Mouse (Mus musculus): ENCODE data around the gene Dennd5a.
"Not testable (repeated sequence)": the region's sequence is repeated elsewhere in the genome, so short reads cannot be mapped to it uniquely, and the experiment has no call there.

Dennd5a gene

GRCm38 (mm10) chr7:109993157-109993959, 33.1 kb upstream of the Dennd5a start:
- peaks cover 36% of the 10 kb centered on the region for H3K4me1 ChIP-seq (replicated peaks; ENCODE audit: low read depth, low read length)
- H3K36me3 ChIP-seq (ENCODE audit: insufficient read depth, low read length): no peaks in the 10 kb centered on the region

GRCm38 (mm10) chr7:109991286-109991685, 31.0 kb upstream of the Dennd5a start:
- Histone ChIP-seq H3K4me3 (replicated peaks; ENCODE audit: low read length) (no peak overlapping the region), H3K27me3 (ENCODE audit: insufficient read depth, low read length) (no peaks in the 10 kb centered on the region), H3K9me3 (ENCODE audit: low read length) (no peaks in the 10 kb centered on the region), H3K36me3 (ENCODE audit: insufficient read depth, low read length) (no peaks in the 10 kb centered on the region), H3K4me1 (replicated peaks; ENCODE audit: low read depth, low read length) (peaks cover 27% of the 10 kb centered on the region)
- no peak for TF ChIP-seq NANOG (IDR thresholded peaks at IDR 0.05; ENCODE audit: borderline replicate concordance, low read length)
- no peak for TF ChIP-seq POU5F1 (IDR thresholded peaks at IDR 0.05; ENCODE audit: borderline replicate concordance, low read length)
- TF ChIP-seq CTCF (conservative IDR thresholded peaks at IDR 0.05; ENCODE audit: low read length): no peak

More at GRCm38 (mm10) chr7:109993157-109993959, 33.1 kb upstream of the Dennd5a start:
- TF ChIP-seq CTCF (conservative IDR thresholded peaks at IDR 0.05; ENCODE audit: low read length) (no peak), NANOG (IDR thresholded peaks at IDR 0.05; ENCODE audit: borderline replicate concordance, low read length) (no peak), POU5F1 (IDR thresholded peaks at IDR 0.05; ENCODE audit: borderline replicate concordance, low read length) (no peak)
- no peaks in the 10 kb centered on the region for H3K9me3 ChIP-seq (ENCODE audit: low read length)
- no peaks in the 10 kb centered on the region for H3K27me3 ChIP-seq (ENCODE audit: insufficient read depth, low read length)
- H3K4me3 ChIP-seq (replicated peaks; ENCODE audit: low read length): no peak overlapping the region

GRCm38 (mm10) chr7:109986775-109987174, 26.5 kb upstream of the Dennd5a start, which contains the start of gene Tmem41b:
TSS of gene Tmem41b (minus strand) at chr7:109986929.
- Histone ChIP-seq H3K4me1 (replicated peaks; ENCODE audit: low read depth, low read length) (peaks cover 31% of the 10 kb centered on the region), H3K4me3 (replicated peaks; ENCODE audit: low read length) (peak within 1 kb of the TSS; percentile 87), H3K36me3 (ENCODE audit: insufficient read depth, low read length) (peaks cover 29% of the 10 kb centered on the region)
- TF ChIP-seq CTCF (conservative IDR thresholded peaks at IDR 0.05; ENCODE audit: low read length): 0 out of 2 replicates have a peak, but pooled peaks have one; percentile 9
- not testable (repeated sequence) for H3K27me3 ChIP-seq (ENCODE audit: insufficient read depth, low read length); H3K9me3 ChIP-seq (ENCODE audit: low read length)

- Histone ChIP-seq H3K9me3 (ENCODE audit: low read length) (no peaks in the 10 kb centered on the region), H3K27me3 (ENCODE audit: insufficient read depth, low read length) (no peaks in the 10 kb centered on the region), H3K4me1 (replicated peaks; ENCODE audit: low read depth, low read length) (peaks cover 28% of the 10 kb centered on the region), H3K4me3 (replicated peaks; ENCODE audit: low read length) (peak overlapping the region; percentile 87), H3K36me3 (ENCODE audit: insufficient read depth, low read length) (peaks cover 35% of the 10 kb centered on the region)
- TF ChIP-seq NANOG (IDR thresholded peaks at IDR 0.05; ENCODE audit: borderline replicate concordance, low read length) (no peak), POU5F1 (IDR thresholded peaks at IDR 0.05; ENCODE audit: borderline replicate concordance, low read length) (no peak), CTCF (conservative IDR thresholded peaks at IDR 0.05; ENCODE audit: low read length) (no peak)
Measured at GRCm38 (mm10) chr7:109986133-109986669, 25.9 kb upstream of the Dennd5a start.

GRCm38 (mm10) chr7:109985661-109986132, 25.4 kb upstream of the Dennd5a start:
- peaks cover 37% of the 10 kb centered on the region for H3K36me3 ChIP-seq (ENCODE audit: insufficient read depth, low read length)
- H3K4me1 ChIP-seq (replicated peaks; ENCODE audit: low read depth, low read length): peaks cover 28% of the 10 kb centered on the region
- H3K9me3 ChIP-seq (ENCODE audit: low read length): no peaks in the 10 kb centered on the region
- H3K27me3 ChIP-seq (ENCODE audit: insufficient read depth, low read length): no peaks in the 10 kb centered on the region
- peak overlapping the region; percentile 87 for H3K4me3 ChIP-seq (replicated peaks; ENCODE audit: low read length)
- TF ChIP-seq CTCF (conservative IDR thresholded peaks at IDR 0.05; ENCODE audit: low read length): no peak
- TF ChIP-seq POU5F1 (IDR thresholded peaks at IDR 0.05; ENCODE audit: borderline replicate concordance, low read length): no peak
- no peak for TF ChIP-seq NANOG (IDR thresholded peaks at IDR 0.05; ENCODE audit: borderline replicate concordance, low read length)

- H3K27me3 ChIP-seq (ENCODE audit: insufficient read depth, low read length); H3K9me3 ChIP-seq (ENCODE audit: low read length): not testable (repeated sequence)
- Histone ChIP-seq H3K4me1 (replicated peaks; ENCODE audit: low read depth, low read length) (peaks cover 28% of the 10 kb centered on the region), H3K36me3 (ENCODE audit: insufficient read depth, low read length) (peaks cover 48% of the 10 kb centered on the region), H3K4me3 (replicated peaks; ENCODE audit: low read length) (peak overlapping the region; percentile 87)
Measured at GRCm38 (mm10) chr7:109984608-109985007, 24.3 kb upstream of the Dennd5a start.

GRCm38 (mm10) chr7:109977131-109977530, 16.9 kb upstream of the Dennd5a start:
- H3K27me3 ChIP-seq (ENCODE audit: insufficient read depth, low read length); H3K9me3 ChIP-seq (ENCODE audit: low read length); H3K4me1 ChIP-seq (replicated peaks; ENCODE audit: low read depth, low read length); H3K4me3 ChIP-seq (replicated peaks; ENCODE audit: low read length): not testable (repeated sequence)
- peak; percentile 22; the same call in 1 of the 2 replicates for TF ChIP-seq CTCF (conservative IDR thresholded peaks at IDR 0.05; ENCODE audit: low read length)
- H3K36me3 ChIP-seq (ENCODE audit: insufficient read depth, low read length): peaks cover 81% of the 10 kb centered on the region

GRCm38 (mm10) chr7:109975966-109976715, 15.9 kb upstream of the Dennd5a start:
- Histone ChIP-seq H3K4me1 (replicated peaks; ENCODE audit: low read depth, low read length) (no peaks in the 10 kb centered on the region), H3K4me3 (replicated peaks; ENCODE audit: low read length) (no peak overlapping the region), H3K27me3 (ENCODE audit: insufficient read depth, low read length) (no peaks in the 10 kb centered on the region), H3K36me3 (ENCODE audit: insufficient read depth, low read length) (peaks cover 72% of the 10 kb centered on the region), H3K9me3 (ENCODE audit: low read length) (no peaks in the 10 kb centered on the region)
- TF ChIP-seq POU5F1 (IDR thresholded peaks at IDR 0.05; ENCODE audit: borderline replicate concordance, low read length) (no peak), CTCF (conservative IDR thresholded peaks at IDR 0.05; ENCODE audit: low read length) (no peak), NANOG (IDR thresholded peaks at IDR 0.05; ENCODE audit: borderline replicate concordance, low read length) (no peak)

Data from E14TG2a.4 (cell line).